Mouse (Mus musculus): ENCODE results near the gene Grm8.

DNA sequence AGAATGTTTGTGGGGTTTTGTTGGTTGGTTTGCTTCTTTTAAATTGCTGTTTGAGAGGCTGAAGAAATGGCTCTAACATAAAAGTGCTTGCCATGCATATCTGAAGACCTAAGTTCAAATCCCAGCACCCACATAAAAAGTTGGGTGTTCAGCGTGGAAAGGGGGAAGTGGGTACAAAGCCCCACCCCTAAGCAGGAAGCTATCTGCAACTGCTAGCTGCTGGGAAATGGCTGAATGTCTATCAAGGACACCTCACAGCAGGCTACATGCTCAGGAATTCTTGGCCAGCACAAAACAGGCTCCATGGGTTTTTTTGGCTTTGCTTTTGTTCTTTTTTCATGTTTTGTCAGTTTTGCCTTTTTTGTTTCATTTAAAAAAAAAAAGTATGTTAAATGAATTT, 20.1 kb downstream of the Grm8 start:
- TF ChIP-seq CTCF (IDR thresholded peaks at IDR 0.05; ENCODE audit: low read depth, low read length): no peak
- TF ChIP-seq POLR2A (IDR thresholded peaks at IDR 0.05; ENCODE audit: extremely low read depth, insufficient read depth, low read length): no peak

All from liver, adult 2 months (tissue).